Mouse (Mus musculus) small intestine, adult 2 months (tissue): ENCODE results near the gene Lsamp.

Experiments used
- CTCF ChIP-seq: fragments of 200-500 bp; IDR thresholded peaks from 2 replicates; pipeline ENCODE4 v1.5.1; 2012; ENCODE audit warnings: low read depth, mild to moderate bottlenecking, control low read depth, inconsistent platforms, low read length, moderate library complexity, mixed read lengths; ENCODE audit not compliant: insufficient replicate concordance, insufficient read length; ENCODE audit errors: extremely low read depth
- POLR2A ChIP-seq: fragments of 200-500 bp; IDR thresholded peaks from 2 replicates; pipeline ENCODE4 v1.6.1; 2012; ENCODE audit warnings: low read depth, mild to moderate bottlenecking, control low read depth, inconsistent platforms, low read length, moderate library complexity

GRCm38 (mm10) chr16:41692435-41692834, 1708.3 kb downstream of the Lsamp start:
- no peak for TF ChIP-seq POLR2A
- TF ChIP-seq CTCF = no peak
